Mouse (Mus musculus): Measurements from ENCODE around the gene Mrps30. TPM values are rescaled to one million over a fixed set of nuclear protein-coding genes. Genes with fewer than 3 reads are reported as not detected.

Gene Mrps30
- polyA plus RNA-seq, 1 experiment from 2014 or later = 25.2 TPM

- H3K9me3 ChIP-seq (ENCODE audit: control insufficient read depth, low read length) = no peaks in the 10 kb centered on the region
- no peak for ATAC-seq
- H3K27ac ChIP-seq (ENCODE audit: low read length) = no peak overlapping the region
- no peaks in the 10 kb centered on the region for H3K4me1 ChIP-seq (replicated peaks; ENCODE audit: control insufficient read depth, insufficient read depth, low read length)
- WGBS = 87% methylated on average over 10 of the region's 10 CpGs
- H3K4me2 ChIP-seq (ENCODE audit: low read length) = no peak overlapping the region
- no peaks in the 10 kb centered on the region for H3K27me3 ChIP-seq (replicated peaks; ENCODE audit: control insufficient read depth, insufficient read depth, low read length)
- H3K36me3 ChIP-seq (ENCODE audit: control insufficient read depth, insufficient read depth) = peaks cover 27% of the 10 kb centered on the region
- no peak overlapping the region for H3K9ac ChIP-seq (replicated peaks; ENCODE audit: low read depth, low read length)
- no peak overlapping the region for H3K4me3 ChIP-seq (replicated peaks; ENCODE audit: low read length)
Observed at GRCm38 (mm10) chr13:118380381-118380780, 6.7 kb downstream of the Mrps30 start.

- Histone ChIP-seq H3K9me3 (ENCODE audit: control insufficient read depth, low read length) (no peaks in the 10 kb centered on the region), H3K4me1 (replicated peaks; ENCODE audit: control insufficient read depth, insufficient read depth, low read length) (no peaks in the 10 kb centered on the region), H3K4me3 (replicated peaks; ENCODE audit: low read length) (no peak overlapping the region), H3K27ac (ENCODE audit: low read length) (no peak overlapping the region), H3K27me3 (replicated peaks; ENCODE audit: control insufficient read depth, insufficient read depth, low read length) (no peaks in the 10 kb centered on the region), H3K4me2 (ENCODE audit: low read length) (no peak overlapping the region), H3K36me3 (ENCODE audit: control insufficient read depth, insufficient read depth) (peaks cover 25% of the 10 kb centered on the region), H3K9ac (replicated peaks; ENCODE audit: low read depth, low read length) (no peak overlapping the region)
- 58% methylated on average over 1 of the region's 1 CpGs for WGBS
- no peak for ATAC-seq
Observed at GRCm38 (mm10) chr13:118379155-118379554, 7.9 kb downstream of the Mrps30 start.

- H3K27ac ChIP-seq (ENCODE audit: low read length) = no peak overlapping the region
- WGBS = 89% methylated on average over 4 of the region's 4 CpGs
- H3K4me2 ChIP-seq (ENCODE audit: low read length) = no peak overlapping the region
- no peaks in the 10 kb centered on the region for H3K9me3 ChIP-seq (ENCODE audit: control insufficient read depth, low read length)
- no peak for ATAC-seq
- no peaks in the 10 kb centered on the region for H3K27me3 ChIP-seq (replicated peaks; ENCODE audit: control insufficient read depth, insufficient read depth, low read length)
- H3K4me1 ChIP-seq (replicated peaks; ENCODE audit: control insufficient read depth, insufficient read depth, low read length) = no peaks in the 10 kb centered on the region
- H3K36me3 ChIP-seq (ENCODE audit: control insufficient read depth, insufficient read depth) = 0 out of 2 replicates have a peak, but pooled peaks cover 4% of the 10 kb centered on the region
- no peak overlapping the region for H3K9ac ChIP-seq (replicated peaks; ENCODE audit: low read depth, low read length)
- H3K4me3 ChIP-seq (replicated peaks; ENCODE audit: low read length) = no peak overlapping the region
Observed at GRCm38 (mm10) chr13:118372871-118373270, 14.2 kb downstream of the Mrps30 start.

GRCm38 (mm10) chr13:118365774-118366173, 21.3 kb downstream of the Mrps30 start:
- WGBS = 75% methylated on average over 1 of the region's 1 CpGs
- H3K4me2 ChIP-seq (ENCODE audit: low read length) = no peak overlapping the region
- no peak overlapping the region for H3K27ac ChIP-seq (ENCODE audit: low read length)

DNA sequence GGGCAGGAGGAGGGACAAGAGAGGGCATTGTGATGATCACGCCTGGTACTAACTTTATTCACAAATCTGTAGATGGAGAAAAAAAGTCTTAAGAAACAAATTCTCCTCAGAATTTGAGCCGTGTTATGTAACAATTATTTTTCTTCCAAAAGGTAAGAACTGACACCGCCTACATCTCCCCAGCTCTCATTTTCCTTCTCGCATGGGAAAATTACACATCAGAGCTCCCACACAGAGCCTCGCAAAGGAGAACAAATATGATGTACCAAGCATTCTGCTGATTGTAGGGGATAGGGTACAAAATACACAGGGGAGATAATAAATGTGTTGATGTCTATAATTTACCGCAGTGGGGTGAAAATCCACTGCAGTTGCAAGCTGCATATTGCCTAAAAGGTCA, 23.7 kb downstream of the Mrps30 start:
- Histone ChIP-seq H3K4me1 (replicated peaks; ENCODE audit: control insufficient read depth, insufficient read depth, low read length) (no peaks in the 10 kb centered on the region), H3K27me3 (replicated peaks; ENCODE audit: control insufficient read depth, insufficient read depth, low read length) (no peaks in the 10 kb centered on the region), H3K27ac (ENCODE audit: low read length) (no peak overlapping the region), H3K4me3 (replicated peaks; ENCODE audit: low read length) (no peak overlapping the region), H3K9me3 (ENCODE audit: control insufficient read depth, low read length) (no peaks in the 10 kb centered on the region), H3K9ac (replicated peaks; ENCODE audit: low read depth, low read length) (no peak overlapping the region), H3K4me2 (ENCODE audit: low read length) (no peak overlapping the region), H3K36me3 (ENCODE audit: control insufficient read depth, insufficient read depth) (no peaks in the 10 kb centered on the region)
- 90% methylated on average over 6 of the region's 6 CpGs for WGBS
- ATAC-seq = no peak

More at GRCm38 (mm10) chr13:118365774-118366173, 21.3 kb downstream of the Mrps30 start:
- no peak overlapping the region for H3K4me3 ChIP-seq (replicated peaks; ENCODE audit: low read length)
- no peaks in the 10 kb centered on the region for H3K36me3 ChIP-seq (ENCODE audit: control insufficient read depth, insufficient read depth)
- H3K9ac ChIP-seq (replicated peaks; ENCODE audit: low read depth, low read length) = no peak overlapping the region
- H3K9me3 ChIP-seq (ENCODE audit: control insufficient read depth, low read length) = no peaks in the 10 kb centered on the region
- H3K27me3 ChIP-seq (replicated peaks; ENCODE audit: control insufficient read depth, insufficient read depth, low read length) = no peaks in the 10 kb centered on the region
- ATAC-seq = no peak
- H3K4me1 ChIP-seq (replicated peaks; ENCODE audit: control insufficient read depth, insufficient read depth, low read length) = no peaks in the 10 kb centered on the region

DNA sequence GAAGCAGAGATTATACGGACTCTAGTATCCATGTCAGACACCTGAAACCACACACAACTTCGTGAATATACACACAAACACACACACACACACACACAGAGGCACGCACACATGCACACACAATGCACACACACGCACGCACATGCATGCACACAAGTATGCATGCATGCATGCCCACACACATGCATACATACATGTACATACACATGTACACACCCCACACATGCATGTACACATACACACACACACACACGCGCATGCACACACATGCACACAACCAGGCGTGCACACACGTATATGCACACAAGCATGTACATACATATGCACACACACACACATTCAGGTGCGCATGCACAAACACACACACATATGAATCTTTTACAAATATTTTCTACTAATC, 36.2 kb downstream of the Mrps30 start:
- Histone ChIP-seq H3K27me3 (replicated peaks; ENCODE audit: control insufficient read depth, insufficient read depth, low read length) (no peaks in the 10 kb centered on the region), H3K9me3 (ENCODE audit: control insufficient read depth, low read length) (no peaks in the 10 kb centered on the region), H3K4me2 (ENCODE audit: low read length) (no peak overlapping the region), H3K4me1 (replicated peaks; ENCODE audit: control insufficient read depth, insufficient read depth, low read length) (no peaks in the 10 kb centered on the region), H3K9ac (replicated peaks; ENCODE audit: low read depth, low read length) (no peak overlapping the region), H3K36me3 (ENCODE audit: control insufficient read depth, insufficient read depth) (no peaks in the 10 kb centered on the region), H3K4me3 (replicated peaks; ENCODE audit: low read length) (no peak overlapping the region), H3K27ac (ENCODE audit: low read length) (no peak overlapping the region)
- ATAC-seq = no peak
- 94% methylated on average over 10 of the region's 10 CpGs for WGBS

DNA sequence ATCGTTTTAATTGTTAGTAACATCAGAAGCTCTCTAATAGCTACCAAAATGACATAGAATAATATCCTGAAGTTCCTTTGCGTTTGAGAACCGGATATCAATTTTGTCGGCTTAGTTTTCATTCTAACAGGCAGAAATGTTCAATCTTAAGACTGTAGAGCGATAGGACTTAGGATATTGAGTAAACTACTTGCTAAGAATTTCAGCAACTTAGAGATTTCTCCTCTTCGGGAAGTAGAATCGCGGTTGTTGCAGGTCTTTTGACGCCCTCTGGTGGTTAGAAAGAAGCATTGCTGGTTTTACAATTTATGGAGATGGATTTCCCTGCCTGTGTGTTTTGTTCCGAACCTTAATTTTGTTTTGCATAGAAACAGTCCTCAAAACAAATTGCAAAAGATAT, 36.8 kb downstream of the Mrps30 start:
- H3K9me3 ChIP-seq (ENCODE audit: control insufficient read depth, low read length) = no peaks in the 10 kb centered on the region
- no peak overlapping the region for H3K9ac ChIP-seq (replicated peaks; ENCODE audit: low read depth, low read length)
- no peak overlapping the region for H3K4me2 ChIP-seq (ENCODE audit: low read length)
- no peak for ATAC-seq
- no peaks in the 10 kb centered on the region for H3K27me3 ChIP-seq (replicated peaks; ENCODE audit: control insufficient read depth, insufficient read depth, low read length)
- no peaks in the 10 kb centered on the region for H3K36me3 ChIP-seq (ENCODE audit: control insufficient read depth, insufficient read depth)
- no peaks in the 10 kb centered on the region for H3K4me1 ChIP-seq (replicated peaks; ENCODE audit: control insufficient read depth, insufficient read depth, low read length)
- WGBS = 23% methylated on average over 10 of the region's 10 CpGs
- H3K4me3 ChIP-seq (replicated peaks; ENCODE audit: low read length) = no peak overlapping the region
- no peak overlapping the region for H3K27ac ChIP-seq (ENCODE audit: low read length)

Other genes starting within 250 kb of the Mrps30 start
- 0.48 and 0.92 TPM in 2 replicates for gene B430218F22Rik, start 622 bp downstream of the Mrps30 start, polyA plus RNA-seq (2015; fragmentation: Nextera tagmentation; extraction: Ambion mirVana)

All from forebrain, embryonic 16.5 days (tissue).